Mouse (Mus musculus) heart, embryonic 16.5 days (tissue): ENCODE data around the gene P2rx7. TPM values are rescaled to one million over a fixed set of nuclear protein-coding genes. Genes with fewer than 3 reads are reported as not detected.

Experiments
- ATAC-seq: fragments of 200-750 bp; cut with Nextera tagmentation; replicated peaks from 2 replicates; pipeline ENCODE4 v1.8.0; 2017; ENCODE audit warnings: moderate number of reproducible peaks; ENCODE audit not compliant: insufficient read depth, low FRiP score; ENCODE audit errors: extremely low read depth
- H3K27ac ChIP-seq: fragments of 300-500 bp; sonication (generic); 2 replicates; pipeline ENCODE4 v1.5.1; 2014; ENCODE audit warnings: mild to moderate bottlenecking, low read length, control low read depth, moderate library complexity
- H3K27me3 ChIP-seq: fragments of 300-500 bp; sonication (generic); 2 replicates; pipeline ENCODE4 v1.6.1; 2014; ENCODE audit warnings: low read length, mixed read lengths; ENCODE audit not compliant: control insufficient read depth, insufficient read depth
- H3K36me3 ChIP-seq: fragments of 300-500 bp; sonication (generic); 2 replicates; pipeline ENCODE4 v1.6.1; 2014; ENCODE audit not compliant: control insufficient read depth, insufficient read depth
- H3K4me1 ChIP-seq: fragments of 300-500 bp; sonication (generic); 2 replicates; pipeline ENCODE4 v1.6.1; 2014; ENCODE audit warnings: low read length, mixed read lengths; ENCODE audit not compliant: control insufficient read depth, insufficient read depth
- H3K4me2 ChIP-seq: fragments of 300-500 bp; sonication (generic); 2 replicates; pipeline ENCODE4 v1.6.1; 2014; ENCODE audit warnings: low read depth, mild to moderate bottlenecking, control low read depth, low read length
- H3K4me3 ChIP-seq: fragments of 300-500 bp; sonication (generic); 2 replicates; pipeline ENCODE4 v1.5.1; 2014; ENCODE audit warnings: mild to moderate bottlenecking, control low read depth, low read length
- H3K9ac ChIP-seq: fragments of 300-500 bp; sonication (generic); 2 replicates; pipeline ENCODE4 v1.6.1; 2014; ENCODE audit warnings: low read length, control low read depth
- H3K9me3 ChIP-seq: fragments of 300-500 bp; sonication (generic); replicated peaks from 2 replicates; pipeline ENCODE4 v1.6.1; 2016; ENCODE audit warnings: low read length; ENCODE audit not compliant: control insufficient read depth
- WGBS: fragments of 180-500 bp; shearing (Covaris S2); extraction: QIAGEN DNeasy Blood & Tissue Kit; methylation state at CpG from one replicate; pipeline ENCODE4 v1.1.7; 2014; 5-methylcytosine and 5-hydroxymethylcytosine counted together
- polyA plus RNA-seq: library from polyadenylated mRNA; unstranded; fragments of >200 nt; fragmentation: Nextera tagmentation; extraction: Ambion mirVana; gene quantifications from 2 replicates; pipeline ENCODE4 v1.2.1, GENCODE M21; 2015

The P2rx7 gene
- polyA plus RNA-seq, 1 experiment from 2014 or later, result 2.7 TPM

DNA sequence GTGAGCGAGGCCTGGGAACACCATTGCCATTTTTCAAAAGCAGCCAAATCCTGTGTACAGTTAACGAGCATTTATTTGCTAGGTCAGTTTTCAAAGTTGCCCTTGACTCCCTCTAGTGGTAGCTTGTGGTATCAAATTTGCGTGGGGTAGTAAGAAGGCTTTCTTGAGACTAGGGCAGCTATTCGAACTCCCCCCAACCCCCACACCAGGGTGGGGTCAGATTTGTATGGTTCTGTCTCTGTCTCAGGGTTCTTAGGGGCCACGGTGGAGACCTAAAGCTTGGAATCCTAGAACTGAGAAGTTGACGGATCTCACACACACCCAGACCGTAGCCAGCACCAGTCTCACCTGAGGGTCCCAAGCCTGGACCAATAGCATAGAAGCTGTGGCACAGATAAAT is 82.4 kb downstream of the P2rx7 start:
- no peak; the same call in 1 of the 2 replicates for ATAC-seq
- Histone ChIP-seq H3K36me3 (peaks cover 5% of the 10 kb centered on the region), H3K9me3 (peaks cover 4% of the 10 kb centered on the region), H3K27ac (no peak overlapping the region), H3K4me3 (no peak overlapping the region), H3K9ac (no peak overlapping the region), H3K27me3 (no peaks in the 10 kb centered on the region), H3K4me1 (no peaks in the 10 kb centered on the region), H3K4me2 (no peak overlapping the region)
- 17% methylated on average over 7 of the region's 7 CpGs for WGBS

DNA sequence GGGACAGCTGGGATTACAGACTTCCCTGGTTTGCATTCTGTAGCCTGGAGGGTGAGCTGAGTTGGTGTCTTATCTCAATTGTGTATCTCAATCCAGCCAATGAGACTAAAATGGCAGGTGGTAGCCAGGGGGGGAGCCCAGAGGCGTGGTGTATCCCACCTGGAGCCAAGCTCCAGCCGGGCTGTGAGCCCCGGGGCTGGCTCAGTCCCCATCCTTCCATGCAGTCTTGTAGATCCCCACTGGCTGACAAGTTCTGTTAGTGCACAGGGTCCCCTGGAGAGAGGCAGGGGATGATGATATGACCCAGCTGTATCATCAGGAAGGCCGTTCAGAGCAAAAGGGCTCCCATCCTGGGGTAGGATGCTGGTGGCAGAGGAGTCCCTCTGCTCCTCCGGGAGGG is 82.9 kb downstream of the P2rx7 start:
- Histone ChIP-seq H3K9ac (no peak overlapping the region), H3K27me3 (no peaks in the 10 kb centered on the region), H3K9me3 (peaks cover 4% of the 10 kb centered on the region), H3K4me1 (no peaks in the 10 kb centered on the region; the same call in 1 of the 2 replicates), H3K36me3 (peaks cover 5% of the 10 kb centered on the region), H3K4me3 (no peak overlapping the region), H3K4me2 (no peak overlapping the region), H3K27ac (no peak overlapping the region)
- no peak for ATAC-seq
- 69% methylated on average over 5 of the region's 5 CpGs for WGBS

DNA sequence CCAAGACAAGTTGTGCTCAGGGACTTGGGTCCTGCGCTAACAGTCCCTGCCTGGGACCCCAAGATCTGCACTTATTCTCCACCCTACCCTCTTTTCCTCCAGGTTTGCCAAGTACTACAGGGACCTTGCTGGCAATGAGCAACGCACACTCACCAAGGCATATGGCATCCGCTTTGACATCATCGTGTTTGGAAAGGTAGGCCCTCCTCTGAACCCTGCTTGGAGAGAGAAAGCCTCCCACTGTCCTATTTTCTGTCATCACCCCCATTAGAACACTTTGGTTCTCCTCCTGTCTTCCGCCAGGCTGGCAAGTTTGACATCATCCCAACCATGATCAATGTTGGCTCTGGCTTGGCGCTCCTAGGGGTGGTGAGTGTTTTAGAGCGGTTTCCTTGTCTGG is 83.4 kb downstream of the P2rx7 start:
- no peak overlapping the region for H3K4me2 ChIP-seq
- H3K4me3 ChIP-seq, result no peak overlapping the region

DNA sequence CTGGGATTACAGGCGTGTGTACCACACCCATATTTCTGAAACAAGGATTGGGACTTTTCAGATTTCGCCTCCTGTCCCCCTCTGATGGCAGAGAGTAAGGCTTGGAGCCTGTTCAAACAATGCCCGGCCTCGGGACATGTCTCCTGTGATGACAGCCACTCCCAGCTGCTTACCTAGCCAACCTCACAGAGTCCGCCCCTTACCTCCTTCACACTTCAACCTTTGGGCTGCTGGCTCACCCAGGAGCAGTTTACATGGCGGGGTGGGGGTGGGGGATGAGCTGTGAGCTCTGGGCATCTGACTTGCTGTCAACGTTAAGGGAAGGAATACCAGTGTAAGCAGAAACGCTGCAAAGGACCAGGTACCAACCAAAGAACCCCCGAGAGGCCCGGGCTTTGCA is 87.1 kb downstream of the P2rx7 start:
- Histone ChIP-seq H3K9ac (no peak overlapping the region), H3K27me3 (no peaks in the 10 kb centered on the region), H3K4me3 (no peak overlapping the region), H3K36me3 (peaks cover 5% of the 10 kb centered on the region), H3K27ac (no peak overlapping the region), H3K4me2 (no peak overlapping the region), H3K4me1 (peaks cover 8% of the 10 kb centered on the region; the same call in 1 of the 2 replicates), H3K9me3 (no peaks in the 10 kb centered on the region)
- ATAC-seq, result no peak
- 72% methylated on average over 10 of the region's 10 CpGs for WGBS

More for the DNA sequence above, 83.4 kb downstream of the P2rx7 start:
- H3K27me3 ChIP-seq, result no peaks in the 10 kb centered on the region
- no peak for ATAC-seq
- H3K4me1 ChIP-seq, result peaks cover 5% of the 10 kb centered on the region; the same call in 1 of the 2 replicates
- no peak overlapping the region for H3K27ac ChIP-seq
- 88% methylated on average over 7 of the region's 7 CpGs for WGBS
- H3K9me3 ChIP-seq, result peaks cover 4% of the 10 kb centered on the region
- H3K9ac ChIP-seq, result no peak overlapping the region
- H3K36me3 ChIP-seq, result peaks cover 5% of the 10 kb centered on the region

DNA sequence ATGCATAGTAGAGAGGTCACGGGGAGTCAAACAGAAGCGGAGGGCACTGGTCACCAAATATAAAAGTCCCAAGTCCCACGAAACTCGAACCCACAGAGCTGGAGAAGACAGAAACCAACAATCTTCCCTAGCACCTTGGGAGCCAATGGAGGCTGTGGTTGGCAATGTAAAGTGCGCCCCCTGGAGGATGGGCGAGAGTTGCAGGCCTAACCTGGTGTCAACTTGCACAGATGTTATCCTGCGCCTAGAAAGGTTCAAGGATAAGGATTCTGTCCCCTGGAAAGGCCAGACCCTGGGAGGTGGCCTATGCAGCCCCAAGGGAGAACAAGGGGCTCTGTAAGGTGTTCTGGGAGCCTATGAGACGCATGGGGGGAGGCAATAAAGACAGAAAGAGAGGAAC is 87.6 kb downstream of the P2rx7 start:
- 64% methylated on average over 8 of the region's 8 CpGs for WGBS
- ATAC-seq, result no peak

DNA sequence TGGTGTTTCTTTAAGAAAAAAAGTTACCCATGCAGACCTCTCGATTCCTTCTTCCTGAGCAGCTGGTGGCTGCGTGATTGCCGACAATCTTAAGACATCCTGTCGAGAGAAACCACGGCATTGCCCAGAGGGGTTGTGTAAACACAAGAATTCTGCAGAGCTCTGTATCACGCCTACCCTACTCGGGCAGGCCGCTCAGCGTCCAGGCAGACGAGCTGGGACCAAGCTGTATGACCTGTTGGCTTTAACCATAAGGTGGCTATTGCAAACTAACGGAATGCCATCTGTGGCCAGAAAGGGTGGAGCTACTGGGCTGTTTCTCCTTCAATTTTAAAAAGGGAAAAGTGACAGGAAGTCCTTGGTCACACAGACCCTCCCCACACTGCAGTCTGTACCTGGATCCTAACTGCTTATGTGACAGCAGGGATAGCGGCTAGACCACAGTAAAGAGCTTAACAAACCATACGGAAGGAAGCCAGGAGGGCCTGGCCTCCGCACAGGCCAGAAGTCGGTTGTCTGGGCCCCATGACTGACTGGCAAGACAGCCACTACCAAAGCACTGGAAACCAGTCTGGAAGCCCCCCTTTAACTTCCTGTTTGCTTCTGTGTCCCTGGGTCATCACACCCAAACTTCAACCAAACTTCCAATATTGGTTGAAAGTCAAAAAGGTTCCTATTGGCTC is 88.4 kb downstream of the P2rx7 start:
- peak; percentile 66 for ATAC-seq
- H3K4me3 ChIP-seq, result no peak overlapping the region

More for the DNA sequence above, 87.6 kb downstream of the P2rx7 start:
- Histone ChIP-seq H3K4me3 (no peak overlapping the region), H3K4me1 (peaks cover 8% of the 10 kb centered on the region; the same call in 1 of the 2 replicates), H3K4me2 (peak overlapping the region; percentile 44; the same call in 1 of the 2 replicates), H3K9me3 (no peaks in the 10 kb centered on the region), H3K27ac (peak overlapping the region; percentile 73), H3K36me3 (peaks cover 5% of the 10 kb centered on the region), H3K27me3 (no peaks in the 10 kb centered on the region), H3K9ac (no peak overlapping the region)

DNA sequence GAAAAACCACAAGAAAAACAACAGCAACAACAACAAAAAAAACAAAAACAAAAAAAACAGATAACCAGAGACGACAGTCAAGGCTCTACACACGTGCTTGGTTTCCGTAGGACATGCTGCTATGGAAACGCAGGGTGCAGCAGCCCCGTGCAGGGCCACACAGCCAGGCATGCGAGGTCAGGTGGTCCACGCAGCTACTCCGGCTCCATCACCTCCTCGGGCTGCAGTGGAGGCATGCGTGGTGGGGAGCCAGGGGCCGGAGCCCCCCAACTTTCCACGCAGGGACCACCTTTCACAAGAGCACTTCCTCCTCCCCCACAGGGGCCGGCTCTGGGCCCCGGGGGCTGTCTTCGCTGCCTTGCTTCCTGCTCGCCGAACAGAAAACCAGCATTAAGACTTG is 90.2 kb downstream of the P2rx7 start:
- ATAC-seq, result no peak
- no peak overlapping the region for H3K9ac ChIP-seq
- H3K9me3 ChIP-seq, result no peaks in the 10 kb centered on the region
- peaks cover 8% of the 10 kb centered on the region; the same call in 1 of the 2 replicates for H3K4me1 ChIP-seq
- no peaks in the 10 kb centered on the region for H3K36me3 ChIP-seq
- H3K4me2 ChIP-seq, result peak overlapping the region; percentile 27; the same call in 1 of the 2 replicates
- H3K27ac ChIP-seq, result no peak overlapping the region
- H3K27me3 ChIP-seq, result no peaks in the 10 kb centered on the region
- H3K4me3 ChIP-seq, result no peak overlapping the region
- WGBS, result 58% methylated on average over 17 of the region's 17 CpGs

More for the DNA sequence above, 88.4 kb downstream of the P2rx7 start:
- Histone ChIP-seq H3K4me2 (peak overlapping the region; percentile 44; the same call in 1 of the 2 replicates), H3K36me3 (peaks cover 5% of the 10 kb centered on the region), H3K9me3 (no peaks in the 10 kb centered on the region), H3K9ac (peak overlapping the region; percentile 36; the same call in 1 of the 2 replicates), H3K27ac (peak overlapping the region; percentile 73), H3K4me1 (peaks cover 8% of the 10 kb centered on the region; the same call in 1 of the 2 replicates), H3K27me3 (no peaks in the 10 kb centered on the region)
- WGBS, result 32% methylated on average over 15 of the region's 15 CpGs

DNA sequence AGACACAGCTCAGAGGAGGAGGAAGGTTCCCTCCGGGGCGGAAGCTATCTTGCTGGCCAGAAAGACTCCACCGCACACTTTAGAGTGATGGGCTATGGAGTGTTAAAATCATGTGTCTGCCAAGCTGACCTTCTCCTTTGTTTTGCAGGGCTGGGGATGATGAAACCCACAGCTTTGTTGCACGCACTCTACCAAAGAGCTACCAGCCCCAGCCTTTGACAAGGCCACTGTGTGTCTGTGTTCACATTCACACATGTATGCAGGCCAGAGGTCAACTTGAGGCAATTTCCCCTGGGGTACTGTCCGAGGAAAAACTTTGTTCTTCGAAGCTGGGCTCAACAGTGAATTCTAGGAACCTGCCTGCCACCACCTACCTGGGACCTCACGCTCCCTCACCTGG is 92.1 kb downstream of the P2rx7 start:
- Histone ChIP-seq H3K36me3 (no peaks in the 10 kb centered on the region), H3K4me2 (no peak overlapping the region), H3K4me1 (peaks cover 8% of the 10 kb centered on the region; the same call in 1 of the 2 replicates), H3K4me3 (no peak overlapping the region), H3K9me3 (no peaks in the 10 kb centered on the region), H3K27me3 (no peaks in the 10 kb centered on the region), H3K27ac (no peak overlapping the region), H3K9ac (no peak overlapping the region)
- 84% methylated on average over 7 of the region's 7 CpGs for WGBS
- ATAC-seq, result no peak

DNA sequence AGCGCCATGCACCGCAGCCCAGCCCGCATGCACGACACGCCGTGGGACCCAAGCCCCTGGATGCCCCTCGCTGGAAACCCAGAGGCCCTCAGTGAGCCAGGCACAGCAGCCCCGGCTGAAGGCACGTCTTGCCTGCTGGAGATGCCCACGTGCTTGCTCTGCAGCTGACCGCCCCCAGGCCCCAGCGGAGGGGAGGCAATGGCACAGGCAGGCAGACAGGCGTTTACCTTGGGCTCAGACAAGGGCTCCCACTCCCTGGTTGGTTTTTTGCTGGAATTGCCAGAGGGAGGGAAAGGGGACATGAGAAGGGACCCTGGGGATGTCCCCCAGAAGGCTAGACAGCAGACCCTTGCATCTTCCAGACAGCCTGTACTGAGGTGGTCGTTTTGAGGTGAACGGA is 93.0 kb downstream of the P2rx7 start:
- peaks cover 6% of the 10 kb centered on the region; the same call in 1 of the 2 replicates for H3K4me1 ChIP-seq
- no peak overlapping the region for H3K27ac ChIP-seq
- no peaks in the 10 kb centered on the region for H3K27me3 ChIP-seq
- H3K9ac ChIP-seq, result no peak overlapping the region
- WGBS, result 91% methylated on average over 15 of the region's 15 CpGs
- no peak for ATAC-seq
- H3K9me3 ChIP-seq, result no peaks in the 10 kb centered on the region
- no peaks in the 10 kb centered on the region for H3K36me3 ChIP-seq
- H3K4me3 ChIP-seq, result no peak overlapping the region
- H3K4me2 ChIP-seq, result no peak overlapping the region
